Mouse (Mus musculus): ENCODE results near the gene Ift122. TPM values are rescaled to one million over a fixed set of nuclear protein-coding genes. Genes with fewer than 3 reads are reported as not detected.
A peak's percentile ranks its signal among the peaks of the same experiment; 100 is the strongest.

Gene Ift122
- polyA plus RNA-seq, 1 experiment from 2014 or later: 25.0 TPM

DNA sequence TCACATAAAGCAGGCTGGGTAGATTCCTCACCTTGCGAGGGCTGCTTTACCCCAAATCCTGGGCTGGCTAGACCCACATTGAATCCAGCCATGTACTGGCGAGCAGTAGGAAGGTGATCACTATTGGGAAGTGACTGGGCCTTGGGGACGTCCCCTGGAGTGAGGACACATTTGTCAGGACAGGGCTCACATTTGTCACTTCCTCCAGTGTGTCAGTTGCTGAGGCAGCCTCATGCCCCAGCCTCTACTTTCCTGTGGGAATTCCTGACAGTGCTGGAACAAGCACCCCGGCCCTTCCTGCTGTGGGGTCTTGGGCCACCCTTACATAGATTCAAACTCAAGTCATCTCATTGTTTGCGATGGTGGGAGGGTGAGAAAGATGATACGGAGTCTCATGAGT is 58.5 kb downstream of the Ift122 start:
- Histone ChIP-seq H3K36me3 (peaks cover 12% of the 10 kb centered on the region; the same call in 1 of the 2 replicates), H3K4me2 (replicated peaks) (no peak overlapping the region), H3K27me3 (no peaks in the 10 kb centered on the region), H3K4me1 (peaks cover 9% of the 10 kb centered on the region; the same call in 1 of the 2 replicates), H3K4me3 (replicated peaks) (no peak overlapping the region), H3K9ac (no peak overlapping the region), H3K9me3 (replicated peaks) (no peaks in the 10 kb centered on the region), H3K27ac (replicated peaks) (no peak overlapping the region)
- 86% methylated on average over 6 of the region's 6 CpGs for WGBS
- ATAC-seq (ENCODE audit: insufficient number of reproducible peaks, low FRiP score, low TSS enrichment, low read depth): no peak

DNA sequence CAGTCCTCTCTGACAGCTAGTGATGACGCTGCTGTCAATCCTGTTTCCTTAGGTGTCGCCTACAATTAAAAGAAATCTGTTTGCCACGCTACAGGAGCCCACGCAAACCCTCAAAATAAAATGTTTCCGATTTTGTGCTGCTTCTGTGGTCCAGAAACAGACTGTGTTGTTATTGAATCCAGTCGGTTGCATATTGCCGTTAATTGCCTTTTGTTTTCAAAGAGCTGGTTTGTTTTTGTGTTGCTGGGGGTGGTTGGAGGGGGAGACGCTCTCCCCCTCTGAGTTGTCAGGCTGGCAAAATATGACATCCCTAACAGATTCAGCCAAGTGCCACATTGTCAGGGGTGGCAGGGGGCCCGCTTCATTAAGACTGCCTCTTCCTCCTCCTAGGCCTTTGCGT is 60.2 kb downstream of the Ift122 start:
- Histone ChIP-seq H3K27ac (replicated peaks) (no peak overlapping the region), H3K27me3 (no peaks in the 10 kb centered on the region), H3K4me1 (peaks cover 9% of the 10 kb centered on the region; the same call in 1 of the 2 replicates), H3K9me3 (replicated peaks) (no peaks in the 10 kb centered on the region), H3K36me3 (peaks cover 3% of the 10 kb centered on the region; the same call in 1 of the 2 replicates), H3K4me3 (replicated peaks) (no peak overlapping the region), H3K9ac (no peak overlapping the region), H3K4me2 (replicated peaks) (no peak overlapping the region)
- WGBS: 74% methylated on average over 10 of the region's 10 CpGs
- ATAC-seq (ENCODE audit: insufficient number of reproducible peaks, low FRiP score, low TSS enrichment, low read depth): no peak

DNA sequence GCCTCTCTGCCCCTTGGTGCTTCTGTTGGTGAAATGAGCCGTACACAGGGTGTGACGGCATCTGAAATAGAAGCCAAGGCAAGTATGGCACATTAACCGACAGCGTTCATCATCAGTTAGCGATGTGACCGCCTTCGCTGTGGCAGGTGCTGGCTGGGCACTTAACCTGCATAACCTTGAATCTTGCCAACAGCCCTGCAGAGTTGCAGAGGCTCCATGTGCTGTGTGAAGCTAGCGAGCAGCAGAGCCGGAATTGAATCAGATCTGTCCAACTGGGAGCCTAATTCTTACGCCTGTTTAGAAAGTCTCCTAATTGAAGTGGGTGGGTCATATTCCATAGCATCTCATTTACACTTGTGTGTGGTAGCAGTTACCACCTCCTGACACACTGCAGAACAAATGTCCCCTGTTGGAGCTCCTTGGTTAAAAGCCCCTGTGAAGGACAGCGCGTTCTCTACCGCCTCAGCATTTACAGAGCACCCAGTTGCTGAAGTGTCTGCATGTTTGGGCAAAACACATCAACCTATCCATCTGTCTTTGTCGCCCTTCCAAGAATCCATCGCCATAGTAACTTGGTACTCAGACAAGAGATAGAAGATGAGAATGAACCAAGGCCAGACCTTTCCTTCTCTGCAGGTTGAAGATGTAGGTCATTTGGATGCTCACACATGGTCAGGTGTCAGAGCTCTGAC is 61.4 kb downstream of the Ift122 start:
- Histone ChIP-seq H3K4me1 (peaks cover 9% of the 10 kb centered on the region; the same call in 1 of the 2 replicates), H3K27me3 (no peaks in the 10 kb centered on the region), H3K4me3 (replicated peaks) (no peak overlapping the region), H3K27ac (replicated peaks) (no peak overlapping the region), H3K4me2 (replicated peaks) (no peak overlapping the region), H3K9me3 (replicated peaks) (no peaks in the 10 kb centered on the region), H3K36me3 (peaks cover 3% of the 10 kb centered on the region; the same call in 1 of the 2 replicates), H3K9ac (no peak overlapping the region)
- ATAC-seq (ENCODE audit: insufficient number of reproducible peaks, low FRiP score, low TSS enrichment, low read depth): no peak
- 81% methylated on average over 15 of the region's 15 CpGs for WGBS

DNA sequence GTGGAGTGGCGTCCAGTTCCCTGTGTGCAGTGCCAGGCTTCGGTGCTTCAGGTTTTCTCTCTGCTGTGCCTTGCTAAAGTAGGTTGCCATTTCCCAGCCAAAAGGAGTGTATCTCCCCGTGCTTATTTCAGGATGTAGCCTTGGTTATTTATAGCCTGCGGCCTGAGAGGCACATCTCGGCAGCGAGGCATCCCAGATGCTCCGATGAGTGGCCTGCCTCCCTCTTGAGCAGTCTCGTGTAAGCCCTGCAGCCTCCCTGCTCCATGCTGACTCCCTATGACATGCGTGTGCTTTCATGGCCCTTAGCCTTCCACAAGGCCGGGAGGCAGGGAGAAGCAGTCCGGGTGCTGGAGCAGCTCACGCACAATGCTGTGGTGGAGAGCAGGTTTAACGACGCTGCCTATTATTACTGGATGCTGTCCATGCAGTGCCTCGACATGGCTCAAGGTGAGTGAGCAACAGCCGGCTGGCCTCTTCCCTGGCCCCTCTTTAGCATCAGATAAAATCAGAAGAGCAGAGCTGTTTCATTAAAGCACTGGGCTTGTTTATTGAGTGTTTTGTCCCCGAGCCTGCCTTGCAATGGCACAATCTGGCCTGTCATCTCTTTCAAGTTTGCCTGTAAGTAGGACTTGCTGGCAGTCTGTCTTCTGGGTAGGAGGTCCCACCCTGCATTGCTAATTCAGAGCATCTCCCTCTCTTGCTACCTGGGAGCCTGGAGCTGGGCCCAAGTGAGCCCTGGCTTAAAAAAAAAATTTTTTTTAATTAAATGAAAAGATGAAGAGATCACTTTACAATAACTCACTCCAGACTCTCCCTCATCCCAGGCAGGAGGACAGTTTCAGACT is 62.6 kb downstream of the Ift122 start:
- Histone ChIP-seq H3K36me3 (no peaks in the 10 kb centered on the region), H3K4me3 (replicated peaks) (no peak overlapping the region), H3K27me3 (no peaks in the 10 kb centered on the region), H3K27ac (replicated peaks) (no peak overlapping the region), H3K4me2 (replicated peaks) (no peak overlapping the region), H3K4me1 (peaks cover 9% of the 10 kb centered on the region; the same call in 1 of the 2 replicates), H3K9ac (no peak overlapping the region), H3K9me3 (replicated peaks) (no peaks in the 10 kb centered on the region)
- WGBS: 60% methylated on average over 17 of the region's 17 CpGs
- no peak for ATAC-seq (ENCODE audit: insufficient number of reproducible peaks, low FRiP score, low TSS enrichment, low read depth)

DNA sequence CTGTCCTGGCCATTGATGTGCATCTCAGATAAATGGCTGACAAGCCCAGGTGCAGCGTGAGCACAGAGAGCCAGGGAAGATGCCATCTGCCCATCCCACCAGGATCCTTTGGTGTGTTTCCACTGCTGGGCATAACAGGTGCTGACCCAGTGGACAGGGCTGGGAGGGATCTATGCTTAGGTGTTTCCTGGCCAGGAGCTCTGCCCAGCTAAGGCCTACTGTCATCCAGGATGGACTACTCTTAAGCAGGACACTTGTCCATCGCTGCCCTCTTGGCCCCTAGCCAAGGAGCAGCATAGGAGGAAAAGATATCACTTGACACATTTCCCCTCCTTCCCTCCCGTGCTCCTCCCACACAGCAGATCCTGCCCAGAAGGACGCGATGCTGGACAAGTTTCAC is 63.3 kb downstream of the Ift122 start:
- H3K4me1 ChIP-seq: peaks cover 9% of the 10 kb centered on the region; the same call in 1 of the 2 replicates
- H3K4me3 ChIP-seq (replicated peaks): no peak overlapping the region
- H3K4me2 ChIP-seq (replicated peaks): no peak overlapping the region
- no peaks in the 10 kb centered on the region for H3K9me3 ChIP-seq (replicated peaks)
- no peak overlapping the region for H3K27ac ChIP-seq (replicated peaks)
- WGBS: 79% methylated on average over 5 of the region's 5 CpGs
- H3K27me3 ChIP-seq: no peaks in the 10 kb centered on the region
- no peak overlapping the region for H3K9ac ChIP-seq
- peak; percentile 9; the same call in 1 of the 2 replicates for ATAC-seq (ENCODE audit: insufficient number of reproducible peaks, low FRiP score, low TSS enrichment, low read depth)
- H3K36me3 ChIP-seq: no peaks in the 10 kb centered on the region

DNA sequence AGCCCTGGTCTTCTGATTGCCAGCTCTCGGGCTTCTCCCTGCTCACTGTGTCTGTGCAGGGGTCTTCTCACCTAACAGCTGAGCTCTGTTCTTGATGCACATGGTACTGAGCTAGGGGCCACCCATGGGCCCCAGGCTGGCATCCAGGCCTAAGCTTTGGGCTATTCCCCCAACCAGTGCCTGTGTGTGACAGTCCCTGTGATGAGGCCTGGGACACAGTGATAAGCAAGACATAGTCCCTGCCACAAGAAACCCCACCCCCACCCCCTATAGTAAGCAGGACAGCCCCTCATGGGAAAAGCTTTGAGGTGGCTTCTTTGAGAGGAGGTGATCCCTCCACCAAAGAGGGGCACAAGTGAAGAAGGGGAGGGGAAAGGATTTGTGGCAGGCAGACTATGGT is 65.3 kb downstream of the Ift122 start:
- Histone ChIP-seq H3K4me2 (replicated peaks) (no peak overlapping the region), H3K4me3 (replicated peaks) (no peak overlapping the region), H3K9me3 (replicated peaks) (no peaks in the 10 kb centered on the region), H3K36me3 (no peaks in the 10 kb centered on the region), H3K27me3 (no peaks in the 10 kb centered on the region), H3K9ac (no peak overlapping the region), H3K27ac (replicated peaks) (no peak overlapping the region), H3K4me1 (peaks cover 9% of the 10 kb centered on the region; the same call in 1 of the 2 replicates)
- WGBS: 69% methylated on average over 1 of the region's 1 CpGs
- ATAC-seq (ENCODE audit: insufficient number of reproducible peaks, low FRiP score, low TSS enrichment, low read depth): no peak

DNA sequence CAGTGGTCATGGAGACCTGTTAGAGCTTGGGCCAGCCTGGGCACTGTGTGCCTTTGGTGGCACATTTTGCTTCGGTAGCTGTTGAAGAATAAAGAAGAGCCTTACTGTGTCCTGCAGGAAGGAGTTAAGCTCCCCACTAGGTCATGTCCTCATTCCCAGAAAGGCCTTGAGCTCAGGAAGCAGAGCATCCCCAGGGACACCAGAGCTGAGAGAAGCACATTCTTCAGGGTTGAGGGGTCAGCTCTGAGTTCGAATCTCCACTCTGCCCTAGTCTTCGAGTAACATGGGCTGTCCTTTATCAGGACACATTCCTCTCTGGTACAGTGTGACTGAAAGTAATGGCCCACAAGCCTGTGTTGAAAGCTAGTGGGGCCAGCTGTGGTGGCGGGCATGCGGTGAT is 66.6 kb downstream of the Ift122 start:
- WGBS: 81% methylated on average over 5 of the region's 5 CpGs
- Histone ChIP-seq H3K4me2 (replicated peaks) (no peak overlapping the region), H3K4me1 (peaks cover 11% of the 10 kb centered on the region), H3K4me3 (replicated peaks) (no peak overlapping the region), H3K9ac (no peak overlapping the region), H3K36me3 (no peaks in the 10 kb centered on the region), H3K27me3 (no peaks in the 10 kb centered on the region), H3K9me3 (replicated peaks) (no peaks in the 10 kb centered on the region), H3K27ac (replicated peaks) (no peak overlapping the region)
- no peak for ATAC-seq (ENCODE audit: insufficient number of reproducible peaks, low FRiP score, low TSS enrichment, low read depth)

DNA sequence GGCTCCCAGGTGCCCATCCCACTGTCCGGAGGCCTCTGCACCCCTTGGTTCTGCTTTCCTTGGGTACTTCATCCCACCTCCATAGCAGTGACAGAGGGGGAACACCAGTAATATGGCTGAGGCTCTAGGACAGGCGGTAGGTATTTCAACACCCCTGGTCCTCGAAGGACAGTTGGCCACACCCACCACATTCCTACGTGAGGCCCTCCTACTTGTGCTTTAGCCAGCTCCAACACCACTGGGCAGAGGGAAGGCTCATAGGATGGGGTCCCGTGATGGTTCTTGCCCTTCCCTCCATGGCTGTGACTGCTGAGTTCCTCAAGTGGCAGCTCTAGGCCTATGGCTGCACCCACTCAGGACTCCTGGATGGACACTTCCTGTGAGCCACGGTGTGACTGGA is 71.6 kb downstream of the Ift122 start:
- no peaks in the 10 kb centered on the region for H3K27me3 ChIP-seq
- H3K36me3 ChIP-seq: no peaks in the 10 kb centered on the region
- H3K9me3 ChIP-seq (replicated peaks): no peaks in the 10 kb centered on the region
- no peak overlapping the region for H3K4me2 ChIP-seq (replicated peaks)
- no peak overlapping the region for H3K9ac ChIP-seq
- H3K27ac ChIP-seq (replicated peaks): no peak overlapping the region
- ATAC-seq (ENCODE audit: insufficient number of reproducible peaks, low FRiP score, low TSS enrichment, low read depth): no peak
- peaks cover 25% of the 10 kb centered on the region for H3K4me1 ChIP-seq
- 45% methylated on average over 6 of the region's 6 CpGs for WGBS
- no peak overlapping the region for H3K4me3 ChIP-seq (replicated peaks)

DNA sequence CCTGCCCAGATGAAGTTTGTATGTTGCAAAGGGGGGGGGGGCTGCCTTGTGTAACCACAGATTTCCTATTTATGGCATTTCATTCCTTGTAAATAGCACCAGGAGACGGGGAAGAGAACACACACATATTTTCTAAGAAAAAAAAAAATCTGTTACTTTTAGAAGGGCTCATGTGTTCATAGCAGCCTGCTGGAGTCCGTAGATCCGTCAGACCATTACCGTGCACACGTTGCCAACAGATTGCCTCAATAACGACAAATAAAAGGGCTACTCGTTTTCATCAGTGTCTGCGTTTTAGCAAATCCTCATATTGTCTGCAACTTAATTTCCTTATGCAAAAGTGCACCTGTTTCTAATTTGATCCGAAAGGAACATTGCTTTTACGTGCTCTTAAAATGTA is 73.1 kb downstream of the Ift122 start:
- peaks cover 25% of the 10 kb centered on the region for H3K4me1 ChIP-seq
- no peaks in the 10 kb centered on the region for H3K9me3 ChIP-seq (replicated peaks)
- no peaks in the 10 kb centered on the region for H3K27me3 ChIP-seq
- H3K9ac ChIP-seq: no peak overlapping the region
- 0 out of 2 replicates have a peak overlapping the region, but pooled peaks have one; percentile 36 for H3K27ac ChIP-seq (replicated peaks)
- no peaks in the 10 kb centered on the region for H3K36me3 ChIP-seq
- H3K4me2 ChIP-seq (replicated peaks): no peak overlapping the region
- no peak for ATAC-seq (ENCODE audit: insufficient number of reproducible peaks, low FRiP score, low TSS enrichment, low read depth)
- 32% methylated on average over 10 of the region's 10 CpGs for WGBS
- no peak overlapping the region for H3K4me3 ChIP-seq (replicated peaks)

DNA sequence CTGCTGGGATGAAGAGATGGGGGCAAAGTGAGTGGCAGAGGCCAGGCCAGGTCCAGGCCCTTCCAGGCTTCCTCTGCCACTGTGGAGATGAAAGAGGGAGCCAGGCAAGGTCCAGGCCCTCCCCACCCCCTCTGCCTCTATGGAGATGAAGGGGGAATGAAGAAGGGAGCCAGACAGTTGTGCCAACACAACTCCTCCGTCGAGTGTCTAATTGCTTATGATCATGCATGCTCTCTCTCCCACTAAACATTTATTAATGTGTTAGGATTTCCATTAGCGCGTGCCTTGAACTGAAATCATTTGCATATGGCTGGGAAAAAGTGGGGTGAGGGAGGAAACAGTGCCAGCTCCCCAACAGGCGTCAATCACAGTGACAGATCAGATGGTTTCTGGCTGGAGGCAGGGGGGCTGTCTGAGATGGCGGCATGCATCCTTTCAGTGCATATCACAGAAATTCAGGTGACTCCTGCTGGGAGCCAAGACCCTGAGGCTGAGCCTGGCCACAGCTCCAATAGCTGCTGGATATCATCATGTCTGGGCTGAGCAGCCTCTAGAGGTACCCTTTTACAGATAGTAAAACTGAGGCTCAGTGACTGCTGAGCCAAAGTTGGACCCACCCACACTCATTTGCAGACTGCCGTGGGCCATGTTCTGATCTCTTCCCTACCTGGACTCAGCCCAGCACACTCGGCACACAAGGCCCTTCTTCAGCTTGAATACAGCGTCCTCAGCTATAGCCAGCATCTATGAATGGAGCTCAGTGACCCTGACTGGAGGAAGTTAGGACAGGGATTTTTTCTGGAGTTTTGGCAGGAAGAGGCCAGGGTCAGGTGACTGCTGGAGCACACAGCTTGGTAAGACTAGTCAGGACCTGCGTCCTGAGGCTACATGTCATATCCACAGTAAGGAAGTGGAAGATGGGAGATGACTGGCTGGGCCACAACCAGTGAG is 74.3 kb downstream of the Ift122 start:
- Histone ChIP-seq H3K36me3 (no peaks in the 10 kb centered on the region), H3K27me3 (no peaks in the 10 kb centered on the region), H3K27ac (replicated peaks) (no peak overlapping the region), H3K9ac (no peak overlapping the region), H3K4me3 (replicated peaks) (no peak overlapping the region), H3K4me2 (replicated peaks) (no peak overlapping the region), H3K4me1 (peaks cover 25% of the 10 kb centered on the region), H3K9me3 (replicated peaks) (no peaks in the 10 kb centered on the region)
- WGBS: 67% methylated on average over 10 of the region's 10 CpGs
- no peak for ATAC-seq (ENCODE audit: insufficient number of reproducible peaks, low FRiP score, low TSS enrichment, low read depth)

DNA sequence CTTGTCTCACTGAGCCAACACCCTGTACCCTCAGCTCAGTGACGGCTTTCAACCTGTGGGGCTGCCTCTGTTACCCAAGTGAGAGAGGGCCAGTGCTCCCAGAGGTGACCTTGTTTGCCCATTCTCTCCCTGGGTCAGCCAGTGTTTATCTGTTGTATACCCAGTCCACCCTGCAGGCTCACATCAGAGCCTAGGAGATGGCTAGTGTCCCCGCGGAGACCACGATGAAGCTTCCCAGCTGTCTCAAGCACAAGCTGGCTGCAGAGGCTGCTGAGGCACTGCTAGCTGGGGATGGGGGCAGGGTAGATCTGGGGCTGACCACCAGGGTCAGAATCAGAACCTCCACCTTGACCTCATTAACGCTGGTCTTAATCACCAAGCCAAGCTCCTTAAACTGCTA is 76.7 kb downstream of the Ift122 start:
- Histone ChIP-seq H3K4me3 (replicated peaks) (no peak overlapping the region), H3K9me3 (replicated peaks) (no peaks in the 10 kb centered on the region), H3K4me2 (replicated peaks) (no peak overlapping the region), H3K27ac (replicated peaks) (no peak overlapping the region), H3K36me3 (no peaks in the 10 kb centered on the region), H3K27me3 (no peaks in the 10 kb centered on the region), H3K4me1 (peaks cover 22% of the 10 kb centered on the region), H3K9ac (no peak overlapping the region)
- ATAC-seq (ENCODE audit: insufficient number of reproducible peaks, low FRiP score, low TSS enrichment, low read depth): no peak
- WGBS: 66% methylated on average over 5 of the region's 5 CpGs

Data from embryonic facial prominence, embryonic 15.5 days (tissue).